Comparison of ENCODE assay signal across 11 mouse cellular contexts in genomic region chr8:70655469-70655868, GRCm38 (mm10). TPM values are rescaled to one million over a fixed set of nuclear protein-coding genes. Genes with fewer than 3 reads are reported as not detected.
DNase-seq lines count a peak whose midpoint lies in the region; ATAC-seq lines count a peak whose summit lies in the region.
"Had no signal": no experiment of that assay in that cellular context is flagged by ENCODE, and none has a peak within 500 bp of the region (broad histone marks: within the 10 kb centered on the region; RNA-seq: fewer than 3 reads in every experiment).

No protein-coding gene starts in this region.

- peaks cover 66% of the 10 kb centered on the region for H3K4me1 ChIP-seq in embryonic facial prominence, embryonic 10.5 days
- H3K4me1 ChIP-seq in hindbrain, embryonic 13.5 days (replicated peaks) = peaks cover 69% of the 10 kb centered on the region
- peaks cover 22% of the 10 kb centered on the region for H3K4me1 ChIP-seq in midbrain, embryonic 14.5 days (ENCODE audit: control insufficient read depth, insufficient read depth, low read length)

- H3K9me3 ChIP-seq in embryonic facial prominence, embryonic 10.5 days = no peaks in the 10 kb centered on the region
- H3K9me3 ChIP-seq in hindbrain, embryonic 13.5 days = no peaks in the 10 kb centered on the region
- H3K9me3 ChIP-seq in midbrain, embryonic 14.5 days (ENCODE audit: control insufficient read depth, low read length) = no peaks in the 10 kb centered on the region
- H3K9me3 ChIP-seq: lung, embryonic 15.5 days had no signal

- peak; percentile 70 for DNase-seq in Muller cell, postnatal 12 days (ENCODE audit: inconsistent ontology term)
- DNase-seq in embryonic facial prominence, embryonic 10.5 days (ENCODE audit: low spot score) = peak; percentile 43
- DNase-seq in midbrain, embryonic 14.5 days = no peak
- DNase-seq in retina, embryonic 14.5 days (ENCODE audit: low spot score) = no peak
- DNase-seq in spleen, adult 12 weeks (ENCODE audit: low spot score) = no peak
- DNase-seq in adrenal gland, postnatal 25 days = no peak
- DNase-seq: adrenal gland, adult 8-10 months; heart, postnatal 14 days; kidney, adult 8-10 months had no signal

- H3K4me2 ChIP-seq in hindbrain, embryonic 13.5 days = no peak overlapping the region; the same call in 1 of the 2 replicates
- H3K4me2 ChIP-seq in midbrain, embryonic 14.5 days (ENCODE audit: low read length) = no peak overlapping the region
- H3K4me2 ChIP-seq: lung, embryonic 15.5 days had no signal

- 16% methylated on average over 2 of the region's 2 CpGs for WGBS in embryonic facial prominence, embryonic 10.5 days
- WGBS in hindbrain, embryonic 13.5 days = 14% methylated on average over 2 of the region's 2 CpGs
- 19% methylated on average over 2 of the region's 2 CpGs for WGBS in midbrain, embryonic 14.5 days

- H3K27me3 ChIP-seq in embryonic facial prominence, embryonic 10.5 days (replicated peaks; ENCODE audit: low read depth, poor library complexity, severe bottlenecking) = no peaks in the 10 kb centered on the region
- H3K27me3 ChIP-seq in hindbrain, embryonic 13.5 days = no peaks in the 10 kb centered on the region
- H3K27me3 ChIP-seq in midbrain, embryonic 14.5 days (ENCODE audit: control insufficient read depth, insufficient read depth, low read length) = no peaks in the 10 kb centered on the region
- H3K27me3 ChIP-seq: lung, embryonic 15.5 days had no signal

- H3K36me3 ChIP-seq in embryonic facial prominence, embryonic 10.5 days (replicated peaks) = peaks cover 64% of the 10 kb centered on the region
- peaks cover 39% of the 10 kb centered on the region for H3K36me3 ChIP-seq in hindbrain, embryonic 13.5 days
- peaks cover 27% of the 10 kb centered on the region for H3K36me3 ChIP-seq in midbrain, embryonic 14.5 days (ENCODE audit: control insufficient read depth, insufficient read depth, low read length)

- no peak for ATAC-seq in hindbrain, embryonic 13.5 days (ENCODE audit: low FRiP score)
- no peak for ATAC-seq in midbrain, embryonic 14.5 days (ENCODE audit: low FRiP score, low TSS enrichment)

- peak overlapping the region; percentile 81 for H3K27ac ChIP-seq in embryonic facial prominence, embryonic 10.5 days (replicated peaks)
- H3K27ac ChIP-seq in hindbrain, embryonic 13.5 days = peak overlapping the region; percentile 91
- H3K27ac ChIP-seq in midbrain, embryonic 14.5 days (replicated peaks; ENCODE audit: low read depth, low read length) = peak overlapping the region; percentile 75
- H3K27ac ChIP-seq: lung, embryonic 15.5 days had no signal

- peak overlapping the region; percentile 22; the same call in 1 of the 2 replicates for H3K4me3 ChIP-seq in embryonic facial prominence, embryonic 10.5 days
- no peak overlapping the region for H3K4me3 ChIP-seq in hindbrain, embryonic 13.5 days
- H3K4me3 ChIP-seq in midbrain, embryonic 14.5 days (replicated peaks; ENCODE audit: low read depth, low read length) = no peak overlapping the region
- H3K4me3 ChIP-seq: lung, embryonic 15.5 days had no signal

- no peak overlapping the region for H3K9ac ChIP-seq in hindbrain, embryonic 13.5 days
- no peak overlapping the region for H3K9ac ChIP-seq in midbrain, embryonic 14.5 days (replicated peaks; ENCODE audit: low read length)
- H3K9ac ChIP-seq: lung, embryonic 15.5 days had no signal

RNA-seq across cellular contexts. Expression of gene Pgpep1, which starts 4.7 kb away (rescaled TPM):
- 51.8 and 52.7 TPM in 2 replicates for polyA plus RNA-seq in embryonic facial prominence, embryonic 10.5 days (2016; fragmentation: Nextera tagmentation; extraction: Ambion mirVana)
- polyA plus RNA-seq in hindbrain, embryonic 13.5 days (2015; fragmentation: Nextera tagmentation; extraction: Ambion mirVana) = 103 and 105 TPM in 2 replicates
- polyA plus RNA-seq in midbrain, embryonic 14.5 days (2014; fragmentation: Nextera tagmentation; extraction: Ambion mirVana) = 86.9 and 95.8 TPM in 2 replicates
- total RNA-seq in adrenal gland, postnatal 25 days (2021) = 98.1 and 129 TPM in 2 replicates

RNA-seq across cellular contexts. Expression of gene Lsm4, which starts 17.6 kb away (rescaled TPM):
- polyA plus RNA-seq in embryonic facial prominence, embryonic 10.5 days (2016; fragmentation: Nextera tagmentation; extraction: Ambion mirVana) = 347 and 351 TPM in 2 replicates
- 191 and 193 TPM in 2 replicates for polyA plus RNA-seq in hindbrain, embryonic 13.5 days (2015; fragmentation: Nextera tagmentation; extraction: Ambion mirVana)
- 175 and 201 TPM in 2 replicates for polyA plus RNA-seq in midbrain, embryonic 14.5 days (2014; fragmentation: Nextera tagmentation; extraction: Ambion mirVana)
- 66.1 and 86.8 TPM in 2 replicates for total RNA-seq in adrenal gland, postnatal 25 days (2021)

RNA-seq across cellular contexts. Expression of gene Gdf15, which starts 23.2 kb away (rescaled TPM):
- polyA plus RNA-seq in embryonic facial prominence, embryonic 10.5 days (2016; fragmentation: Nextera tagmentation; extraction: Ambion mirVana) = 0.14 TPM in 1 of 2 replicates, not detected in the other
- polyA plus RNA-seq in hindbrain, embryonic 13.5 days (2015; fragmentation: Nextera tagmentation; extraction: Ambion mirVana) = 0.12 and 0.14 TPM in 2 replicates
- polyA plus RNA-seq in midbrain, embryonic 14.5 days (2014; fragmentation: Nextera tagmentation; extraction: Ambion mirVana) = 0.16 and 0.20 TPM in 2 replicates
- total RNA-seq in adrenal gland, postnatal 25 days (2021) = 2.2 and 5.7 TPM in 2 replicates

RNA-seq across cellular contexts. Expression of gene Lrrc25, which starts 39.5 kb away (rescaled TPM):
- 0.77 and 0.79 TPM in 2 replicates for polyA plus RNA-seq in embryonic facial prominence, embryonic 10.5 days (2016; fragmentation: Nextera tagmentation; extraction: Ambion mirVana)
- 1.5 and 1.9 TPM in 2 replicates for polyA plus RNA-seq in hindbrain, embryonic 13.5 days (2015; fragmentation: Nextera tagmentation; extraction: Ambion mirVana)
- 0.34 and 1.1 TPM in 2 replicates for polyA plus RNA-seq in midbrain, embryonic 14.5 days (2014; fragmentation: Nextera tagmentation; extraction: Ambion mirVana)
- 1.0 and 2.2 TPM in 2 replicates for total RNA-seq in adrenal gland, postnatal 25 days (2021)

RNA-seq across cellular contexts. Expression of gene Jund, which starts 43.3 kb away (rescaled TPM):
- polyA plus RNA-seq in embryonic facial prominence, embryonic 10.5 days (2016; fragmentation: Nextera tagmentation; extraction: Ambion mirVana) = 58.7 and 61.7 TPM in 2 replicates
- 79.2 and 94.3 TPM in 2 replicates for polyA plus RNA-seq in hindbrain, embryonic 13.5 days (2015; fragmentation: Nextera tagmentation; extraction: Ambion mirVana)
- polyA plus RNA-seq in midbrain, embryonic 14.5 days (2014; fragmentation: Nextera tagmentation; extraction: Ambion mirVana) = 104 and 119 TPM in 2 replicates
- 191 and 217 TPM in 2 replicates for total RNA-seq in adrenal gland, postnatal 25 days (2021)

Comparison
In these comparisons a context has a peak if more than half of its experiments do, and no peak if none do; other contexts are left out.
1. DNase-seq: peak in Muller cell, postnatal 12 days (single experiment) and embryonic facial prominence, embryonic 10.5 days (single experiment); none in midbrain, embryonic 14.5 days (single experiment), retina, embryonic 14.5 days (single experiment), spleen, adult 12 weeks (single experiment) and adrenal gland, postnatal 25 days (single experiment).
2. Peak in every context shown above with its lines, with median percentiles within 50 percentile points of each other: H3K27ac ChIP-seq.